Mouse (Mus musculus): ENCODE data around the gene Abr.

Abr gene

GRCm38 (mm10) chr11:76406702-76407583 is 215.2 kb downstream of the Abr start, which contains the start of gene Timm22:
Gene Timm22 (plus strand): TSS chr11:76406952.
- DNase-seq (ENCODE audit: low spot score in 2 of 2) = peak; percentile 92 to 98

DNA sequence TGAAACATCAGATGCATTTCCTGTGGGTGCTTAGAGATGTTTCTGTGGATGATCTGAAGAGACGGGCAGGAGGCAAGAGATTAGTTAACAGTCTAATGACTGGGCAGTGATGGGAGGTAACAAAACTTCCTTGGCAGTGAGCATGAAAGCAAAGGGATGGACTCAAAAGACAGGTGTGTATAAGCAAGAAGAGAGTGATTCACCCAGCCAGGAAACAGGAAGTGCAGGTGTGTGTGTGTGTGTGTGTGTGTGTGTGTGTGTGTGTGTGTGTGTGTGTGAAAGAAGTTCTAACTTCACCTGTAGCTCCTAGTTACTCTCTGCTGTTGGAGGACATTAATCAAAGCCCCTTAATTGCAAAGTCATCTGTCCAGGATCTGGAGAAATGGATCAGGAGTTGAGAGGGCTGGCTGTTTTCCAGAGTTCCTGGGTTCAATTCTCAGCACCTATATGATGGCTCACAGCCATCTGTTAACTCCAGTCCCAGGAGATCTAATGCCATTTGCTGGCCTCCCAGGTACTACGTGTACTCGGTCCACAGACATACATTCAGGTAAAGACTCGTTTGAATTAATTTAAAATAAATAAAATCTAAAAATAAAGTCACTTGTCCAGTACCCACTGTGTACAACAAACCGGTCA is 216.4 kb downstream of the Abr start:
- DNase-seq (ENCODE audit: low spot score in 2 of 2) = peak in 1 of 2 experiments; percentile 25

- DNase-seq (ENCODE audit: low spot score in 2 of 2) = no peak
Observed at GRCm38 (mm10) chr11:76405113-76405512, 217.0 kb downstream of the Abr start.

DNA sequence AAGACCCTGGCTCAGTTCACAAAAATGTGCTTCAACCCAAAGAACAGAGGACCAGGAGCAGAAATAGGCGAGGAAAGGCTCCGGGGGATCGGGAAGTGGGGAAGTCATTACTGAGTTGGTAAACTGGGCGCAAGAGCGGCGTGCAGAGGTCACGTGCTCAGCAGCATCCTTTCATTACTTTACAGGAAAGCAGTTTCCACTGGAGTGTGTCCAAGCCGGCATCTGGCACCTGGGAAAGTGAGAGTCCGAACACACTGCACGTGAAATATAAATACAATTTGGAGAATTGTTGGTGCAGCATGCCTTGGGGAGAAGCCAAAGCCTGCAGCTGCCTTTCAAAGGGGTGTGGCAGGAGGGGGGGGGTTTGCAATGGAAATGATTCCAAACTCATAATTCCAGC is 220.7 kb downstream of the Abr start:
- no peak for DNase-seq (ENCODE audit: low spot score in 2 of 2)

- DNase-seq (ENCODE audit: low spot score in 2 of 2) = peak in 1 of 2 experiments; percentile 18
Observed at GRCm38 (mm10) chr11:76399587-76400330, 222.4 kb downstream of the Abr start.

DNA sequence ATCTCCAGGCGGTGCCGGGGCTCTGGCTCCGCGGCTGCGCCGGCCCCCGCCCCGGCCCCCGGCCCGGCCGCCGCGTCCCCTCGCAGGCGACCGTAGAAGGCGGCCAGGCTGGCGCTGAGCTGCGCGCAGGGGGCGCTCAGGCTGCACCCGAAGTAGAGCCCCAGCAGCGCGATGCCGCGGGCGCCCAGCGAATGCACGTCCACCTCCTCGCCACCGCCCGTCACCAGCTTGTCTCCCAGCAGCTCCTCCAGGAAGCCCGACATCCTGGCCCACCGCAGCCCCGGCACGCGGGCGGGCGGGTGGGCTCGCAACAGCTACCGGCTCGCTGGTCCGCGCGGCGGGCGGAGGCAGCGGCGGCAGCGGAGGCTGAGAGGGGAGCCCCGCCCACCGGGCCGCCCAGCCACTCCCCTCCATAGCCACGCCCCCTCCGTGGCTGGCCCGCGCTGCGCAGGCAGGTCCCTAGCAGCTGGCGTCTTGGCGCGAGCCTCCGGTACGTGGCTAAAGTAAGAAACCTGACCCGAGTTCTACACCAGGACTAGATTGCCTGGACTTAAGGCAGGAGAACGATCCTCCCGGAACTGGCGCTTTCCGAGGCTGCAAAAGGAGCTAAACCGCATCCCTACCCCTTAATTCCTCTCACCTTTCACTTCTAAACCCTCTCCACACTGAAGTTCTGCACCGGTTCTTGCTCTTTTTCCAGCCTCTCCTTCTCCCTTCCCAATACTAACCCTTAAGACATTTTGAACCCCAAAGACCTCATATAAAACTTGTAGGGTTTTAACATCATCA is 223.1 kb downstream of the Abr start, which contains the start of gene Nxn:
Nxn (minus strand) TSS at position 343 of the 789 bp plus-strand sequence.
- peak; percentile 84 to 94 for DNase-seq (ENCODE audit: low spot score in 2 of 2)

DNA sequence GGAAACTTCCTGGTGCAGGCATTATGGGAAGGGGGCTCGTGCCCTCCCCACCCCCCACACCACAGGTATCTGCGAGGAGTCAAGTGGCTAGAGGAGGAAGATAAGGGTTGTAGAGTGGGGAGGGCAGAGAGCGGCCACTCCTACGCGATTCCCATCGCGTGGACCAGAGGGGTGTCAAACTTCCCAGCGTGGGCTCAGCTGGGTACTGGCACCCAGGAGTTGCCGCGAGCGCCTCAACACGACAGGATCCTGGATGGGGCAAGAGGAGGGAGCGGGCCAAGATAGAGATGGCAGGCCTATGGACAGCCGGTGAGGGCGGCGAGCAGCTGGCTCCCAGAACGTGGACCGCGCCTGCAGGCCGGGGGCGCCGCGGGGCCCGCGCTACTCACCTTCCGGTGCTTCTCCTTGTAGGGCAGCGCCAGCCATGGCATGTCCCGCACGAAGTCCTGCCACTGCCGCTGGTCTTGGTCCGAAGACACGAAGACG is 223.8 kb downstream of the Abr start:
- DNase-seq (ENCODE audit: low spot score in 2 of 2) = peak in 1 of 2 experiments; percentile 43

DNA sequence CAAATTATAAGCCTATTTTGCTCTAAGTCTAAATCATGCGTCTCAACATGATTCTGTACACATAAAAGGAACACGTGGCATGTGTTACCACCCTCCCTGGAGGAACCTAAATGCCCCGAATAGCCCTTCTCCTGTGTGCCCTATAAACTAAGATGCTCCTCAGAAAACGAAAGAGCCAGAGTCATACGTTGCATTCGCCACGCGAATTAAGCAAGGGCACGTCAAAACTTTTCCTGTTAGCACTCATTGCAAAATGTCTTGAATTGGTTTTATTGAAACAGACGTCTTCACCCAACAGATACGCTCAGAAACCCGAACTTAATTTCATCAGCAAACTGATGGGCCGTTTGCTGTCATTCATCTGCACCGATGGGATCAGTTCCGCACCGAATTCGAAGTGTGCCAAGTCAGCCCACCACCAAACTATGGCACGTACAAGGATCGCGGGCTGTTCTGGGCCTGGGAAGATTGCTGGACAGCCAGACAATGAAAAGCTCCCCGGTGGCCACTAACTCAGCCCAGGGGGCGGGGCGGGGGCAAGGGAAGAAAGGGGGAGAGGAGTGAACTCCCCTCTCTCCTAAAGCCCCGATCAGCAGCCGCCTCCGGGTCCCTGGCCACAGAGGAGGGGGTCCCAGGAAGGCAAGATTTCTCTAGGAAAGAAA is 224.3 kb downstream of the Abr start:
- DNase-seq (ENCODE audit: low spot score in 2 of 2) = no peak

GRCm38 (mm10) chr11:76392996-76393395 is 229.1 kb downstream of the Abr start:
- no peak for DNase-seq (ENCODE audit: low spot score in 2 of 2)

DNA sequence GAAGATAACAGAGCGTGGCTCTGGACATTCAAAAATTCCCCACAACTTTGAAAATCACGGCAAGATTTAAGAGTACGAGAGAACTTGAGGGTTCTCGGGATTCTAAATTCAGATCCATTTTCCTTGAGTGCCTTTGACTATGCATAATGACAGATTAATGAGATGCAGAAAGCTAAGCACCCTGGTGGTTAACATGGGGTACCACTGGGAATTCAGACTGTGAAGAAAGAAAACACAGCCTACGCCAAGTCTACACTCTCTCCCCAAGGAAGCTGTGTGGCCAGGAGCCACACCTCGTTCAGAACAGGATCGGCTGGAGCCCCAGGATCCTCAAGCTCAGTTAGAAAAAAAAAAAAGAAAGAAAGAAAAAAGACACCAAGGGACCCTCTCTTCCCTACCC is 229.6 kb downstream of the Abr start:
- DNase-seq (ENCODE audit: low spot score in 2 of 2) = no peak

- no peak for DNase-seq (ENCODE audit: low spot score in 2 of 2)
Observed at GRCm38 (mm10) chr11:76388711-76389110, 233.4 kb downstream of the Abr start.

DNA sequence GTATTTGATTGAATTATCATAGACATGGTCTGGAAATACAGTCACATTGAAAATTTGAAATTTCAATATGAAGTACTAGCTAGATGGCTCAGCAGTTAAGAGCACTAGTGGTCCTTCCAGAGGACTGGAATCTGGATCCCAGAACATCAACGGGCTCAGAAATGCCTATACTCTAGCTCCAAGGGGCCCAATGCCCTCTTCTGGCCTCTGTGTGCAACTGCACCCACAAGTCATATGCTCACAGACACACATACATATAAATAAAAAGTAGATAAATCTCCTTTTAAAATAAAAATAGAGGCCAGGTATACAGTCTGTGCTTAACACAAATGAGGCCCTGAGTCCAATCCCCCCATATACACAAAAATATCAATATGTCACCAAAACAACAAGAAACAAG is 235.0 kb downstream of the Abr start:
- no peak for DNase-seq (ENCODE audit: low spot score in 2 of 2)

GRCm38 (mm10) chr11:76385746-76386145 is 236.4 kb downstream of the Abr start:
- DNase-seq (ENCODE audit: low spot score in 2 of 2) = no peak

GRCm38 (mm10) chr11:76385017-76385416 is 237.1 kb downstream of the Abr start:
- no peak for DNase-seq (ENCODE audit: low spot score in 2 of 2)

DNA sequence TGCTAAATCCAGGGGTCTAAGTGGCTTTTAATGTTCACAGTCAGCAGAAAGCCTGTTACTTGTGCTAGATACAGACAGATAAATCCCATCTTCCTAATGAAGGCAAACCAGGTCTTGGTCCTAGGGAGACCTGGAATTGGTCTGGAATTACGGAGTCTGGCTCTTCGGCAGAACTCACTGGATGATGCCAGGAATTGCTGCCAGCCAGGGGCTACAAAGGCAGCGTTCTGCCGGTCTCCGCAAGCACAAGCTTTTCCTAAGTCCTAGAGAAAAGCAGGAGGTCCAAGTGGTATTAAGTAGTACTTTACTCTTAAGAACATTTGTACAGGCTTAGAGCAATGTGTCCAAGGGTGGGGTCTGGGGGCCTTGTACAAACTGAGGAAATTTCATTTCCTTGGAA is 237.8 kb downstream of the Abr start:
- no peak for DNase-seq (ENCODE audit: low spot score in 2 of 2)

DNA sequence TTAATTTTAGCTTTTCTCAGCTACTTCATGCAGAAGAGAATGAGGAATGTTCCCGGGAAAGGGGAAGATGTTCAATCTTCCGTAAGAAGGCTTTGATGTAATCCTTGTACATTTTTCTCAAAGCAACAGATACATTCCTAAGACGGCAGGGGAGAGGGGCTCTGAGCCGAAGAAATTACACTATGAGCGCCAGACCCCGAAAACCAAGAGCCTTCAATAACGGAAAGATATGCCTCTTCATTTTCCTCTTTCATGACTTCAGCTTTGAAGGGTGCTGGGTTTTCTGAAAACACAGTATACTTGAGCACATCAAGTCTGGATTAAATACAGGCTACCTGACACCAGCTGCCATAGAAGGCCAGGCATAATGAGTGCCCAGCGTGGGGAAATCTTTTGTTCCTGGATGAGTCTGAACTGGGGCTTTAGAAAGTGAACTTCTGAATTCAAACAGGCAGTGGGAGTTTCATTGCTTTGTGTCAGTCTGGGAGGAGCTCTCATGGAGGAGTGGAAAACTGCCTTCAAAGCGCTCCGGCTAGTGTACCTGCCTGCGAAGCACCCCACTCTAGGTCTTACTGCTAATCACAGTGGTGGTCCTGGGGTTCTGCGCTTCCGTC is 239.3 kb downstream of the Abr start:
- DNase-seq (ENCODE audit: low spot score in 2 of 2) = no peak

GRCm38 (mm10) chr11:76381201-76381885 is 240.8 kb downstream of the Abr start:
- no peak for DNase-seq (ENCODE audit: low spot score in 2 of 2)

GRCm38 (mm10) chr11:76379921-76380544 is 242.1 kb downstream of the Abr start:
- no peak for DNase-seq (ENCODE audit: low spot score in 2 of 2)

- DNase-seq (ENCODE audit: low spot score in 2 of 2) = no peak
Observed at GRCm38 (mm10) chr11:76376425-76376824, 245.7 kb downstream of the Abr start.

Data from thymus, postnatal 10 days (tissue).